Mouse (Mus musculus) lung, embryonic 15.5 days (tissue): ENCODE data around the gene Asrgl1. TPM values are rescaled to one million over a fixed set of nuclear protein-coding genes. Genes with fewer than 3 reads are reported as not detected.
A peak's percentile ranks its signal among the peaks of the same experiment; 100 is the strongest.
"Not testable (repeated sequence)": the region's sequence is repeated elsewhere in the genome, so short reads cannot be mapped to it uniquely, and the experiment has no call there.

Experiments
- ATAC-seq: fragments of 200-750 bp; cut with Nextera tagmentation; 2 replicates; pipeline ENCODE4 v1.8.0; 2017; ENCODE audit warnings: moderate number of reproducible peaks, borderline replicate concordance; ENCODE audit not compliant: low FRiP score, low TSS enrichment; ENCODE audit errors: extremely low read depth
- H3K27ac ChIP-seq: fragments of 300-500 bp; sonication (generic); 2 replicates; pipeline ENCODE4 v1.5.1; 2015; ENCODE audit warnings: moderate library complexity, mild to moderate bottlenecking, inconsistent platforms
- H3K27me3 ChIP-seq: fragments of 300-500 bp; sonication (generic); 2 replicates; pipeline ENCODE4 v1.6.1; 2015; ENCODE audit warnings: inconsistent platforms
- H3K36me3 ChIP-seq: fragments of 300-500 bp; sonication (generic); 2 replicates; pipeline ENCODE4 v1.6.1; 2015; ENCODE audit warnings: inconsistent platforms
- H3K4me1 ChIP-seq: fragments of 300-500 bp; sonication (generic); 2 replicates; pipeline ENCODE4 v1.6.1; 2015; ENCODE audit warnings: inconsistent platforms
- H3K4me2 ChIP-seq: fragments of 300-500 bp; sonication (generic); 2 replicates; pipeline ENCODE4 v1.6.1; 2015; ENCODE audit warnings: inconsistent platforms, mild to moderate bottlenecking, moderate library complexity
- H3K4me3 ChIP-seq: fragments of 300-500 bp; sonication (generic); 2 replicates; pipeline ENCODE4 v1.5.1; 2015; ENCODE audit warnings: mild to moderate bottlenecking, inconsistent platforms
- H3K9ac ChIP-seq: fragments of 300-500 bp; sonication (generic); 2 replicates; pipeline ENCODE4 v1.6.1; 2015; ENCODE audit warnings: inconsistent platforms
- H3K9me3 ChIP-seq: fragments of 300-500 bp; sonication (generic); 2 replicates; pipeline ENCODE4 v1.6.1; 2016; ENCODE audit warnings: inconsistent platforms
- WGBS: fragments of 180-500 bp; shearing (Covaris S2); methylation state at CpG from one replicate; pipeline ENCODE4 v1.1.7; 2015; 5-methylcytosine and 5-hydroxymethylcytosine counted together
- polyA plus RNA-seq: library from polyadenylated mRNA; unstranded; fragments of >200 nt; fragmentation: Nextera tagmentation; extraction: Ambion mirVana; gene quantifications from 2 replicates; pipeline ENCODE4 v1.2.1, GENCODE M21; 2015

The Asrgl1 gene
- polyA plus RNA-seq, 1 experiment from 2014 or later = 14.1 TPM

DNA sequence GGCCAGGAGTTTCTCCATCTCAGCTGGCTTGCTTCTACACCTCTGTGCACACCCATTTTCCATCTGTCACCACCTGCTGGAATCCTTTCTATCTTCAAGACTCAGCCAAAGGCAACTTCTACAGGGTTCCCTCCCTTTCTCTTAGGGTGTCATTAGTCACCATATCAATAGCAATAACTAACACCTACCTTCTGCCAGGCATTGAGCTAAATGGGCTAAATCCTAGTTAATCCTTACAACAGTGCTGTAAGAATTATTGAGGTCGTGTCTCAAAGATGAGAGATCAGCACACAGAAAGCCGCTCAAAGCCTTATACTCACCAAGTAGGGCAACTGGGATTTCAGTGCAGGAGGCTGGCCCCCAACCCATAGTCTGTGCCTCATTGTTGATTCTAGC is 34.4 kb downstream of the Asrgl1 start:
- Histone ChIP-seq H3K4me3 (no peak overlapping the region), H3K4me1 (peaks cover 6% of the 10 kb centered on the region), H3K27me3 (no peaks in the 10 kb centered on the region), H3K9ac (no peak overlapping the region), H3K4me2 (no peak overlapping the region), H3K27ac (no peak overlapping the region), H3K9me3 (no peaks in the 10 kb centered on the region), H3K36me3 (no peaks in the 10 kb centered on the region)
- 69% methylated on average over 2 of the region's 2 CpGs for WGBS
- no peak for ATAC-seq

DNA sequence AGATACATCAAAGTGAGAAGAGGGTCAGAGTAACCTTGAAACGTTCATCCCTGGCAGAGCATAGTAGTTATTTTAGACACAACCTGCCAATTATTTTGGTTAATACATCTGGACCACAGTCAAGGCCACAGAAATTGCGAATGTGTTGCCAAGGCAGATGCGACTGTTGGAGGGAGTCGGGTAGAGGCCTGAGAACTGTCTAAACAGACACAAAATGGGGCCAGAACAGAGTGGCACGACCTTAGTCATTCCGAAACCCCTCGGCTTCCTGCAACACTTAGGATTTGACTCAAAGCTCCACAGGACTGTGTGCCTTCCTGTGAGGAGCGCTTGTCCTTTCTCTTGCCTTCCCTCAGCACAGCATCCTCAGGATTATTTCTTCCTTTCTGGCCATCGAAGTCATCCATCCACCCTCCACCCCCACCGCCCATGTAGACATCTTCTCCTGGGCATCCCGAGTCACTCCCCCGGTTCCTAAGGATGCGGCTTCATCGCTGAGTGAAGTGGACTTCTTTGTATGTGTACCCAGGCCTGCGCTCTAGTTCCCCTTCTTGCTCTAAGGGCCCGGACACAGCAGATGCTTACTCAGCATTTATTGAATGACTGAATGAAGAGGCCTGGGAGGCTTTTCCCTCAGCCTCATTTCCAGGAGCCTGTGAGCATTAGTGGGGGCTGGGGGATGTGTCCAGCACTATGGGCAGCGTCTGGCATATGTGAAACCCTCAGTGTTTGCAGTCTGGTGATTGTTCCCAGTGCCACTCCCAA is 35.0 kb downstream of the Asrgl1 start:
- 74% methylated on average over 17 of the region's 17 CpGs for WGBS
- H3K36me3 ChIP-seq = no peaks in the 10 kb centered on the region
- 0 out of 2 replicates have a peak, but pooled peaks cover 3% of the 10 kb centered on the region for H3K4me1 ChIP-seq
- H3K4me2 ChIP-seq = no peak overlapping the region
- ATAC-seq = no peak
- no peaks in the 10 kb centered on the region for H3K27me3 ChIP-seq
- no peak overlapping the region for H3K4me3 ChIP-seq
- no peak overlapping the region for H3K9ac ChIP-seq
- no peak overlapping the region for H3K27ac ChIP-seq
- no peaks in the 10 kb centered on the region for H3K9me3 ChIP-seq

DNA sequence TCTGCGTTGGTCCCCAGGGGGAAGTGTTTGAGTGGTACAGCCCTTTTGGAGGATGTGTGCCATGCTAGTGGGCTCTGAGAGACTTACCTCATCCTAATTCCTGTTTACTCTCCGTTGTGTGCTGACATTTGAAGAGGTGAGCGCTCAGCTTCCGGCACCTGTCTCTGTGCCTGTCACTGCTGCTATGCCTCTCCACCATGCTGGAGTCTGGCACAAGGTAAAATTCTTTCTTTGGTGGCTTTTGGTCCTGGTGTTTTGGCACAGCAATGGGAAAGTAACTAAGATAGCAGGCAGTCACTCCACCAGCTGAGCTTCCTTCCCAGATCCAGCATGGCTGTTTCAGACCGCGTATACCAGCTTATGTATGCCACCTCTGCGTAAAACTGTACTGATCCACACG is 35.7 kb downstream of the Asrgl1 start:
- 70% methylated on average over 8 of the region's 8 CpGs for WGBS
- no peaks in the 10 kb centered on the region for H3K9me3 ChIP-seq
- ATAC-seq = no peak

DNA sequence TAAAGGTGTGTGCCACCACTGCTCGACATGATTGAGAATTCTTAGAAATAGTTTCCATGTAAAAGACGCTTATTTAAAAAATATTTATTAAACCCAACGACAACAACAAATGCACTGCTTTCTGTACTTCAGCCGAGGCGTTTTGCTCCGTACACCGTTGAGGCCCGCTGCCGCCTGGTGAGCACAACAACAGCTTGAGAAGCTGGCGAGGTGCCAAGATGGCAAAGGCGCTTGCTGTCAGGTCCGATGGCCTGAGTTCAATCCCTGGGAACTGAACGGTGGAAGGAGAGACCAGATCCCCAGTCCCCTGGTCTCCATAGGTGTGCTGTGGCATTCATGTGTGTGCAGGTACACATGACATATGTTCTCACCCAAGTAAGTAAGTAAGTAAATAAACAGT is 38.0 kb downstream of the Asrgl1 start:
- 0 out of 2 replicates have a peak, but pooled peaks cover 3% of the 10 kb centered on the region for H3K4me1 ChIP-seq
- H3K9me3 ChIP-seq = no peaks in the 10 kb centered on the region
- H3K4me3 ChIP-seq = no peak overlapping the region
- WGBS = 67% methylated on average over 13 of the region's 13 CpGs
- H3K27me3 ChIP-seq = no peaks in the 10 kb centered on the region
- H3K9ac ChIP-seq = no peak overlapping the region
- no peak overlapping the region for H3K27ac ChIP-seq
- H3K36me3 ChIP-seq = no peaks in the 10 kb centered on the region
- ATAC-seq = no peak
- H3K4me2 ChIP-seq = no peak overlapping the region

More for the DNA sequence above, 35.7 kb downstream of the Asrgl1 start:
- Histone ChIP-seq H3K36me3 (no peaks in the 10 kb centered on the region), H3K9ac (no peak overlapping the region), H3K4me1 (0 out of 2 replicates have a peak, but pooled peaks cover 3% of the 10 kb centered on the region), H3K4me3 (no peak overlapping the region), H3K27me3 (no peaks in the 10 kb centered on the region), H3K27ac (no peak overlapping the region), H3K4me2 (no peak overlapping the region)

DNA sequence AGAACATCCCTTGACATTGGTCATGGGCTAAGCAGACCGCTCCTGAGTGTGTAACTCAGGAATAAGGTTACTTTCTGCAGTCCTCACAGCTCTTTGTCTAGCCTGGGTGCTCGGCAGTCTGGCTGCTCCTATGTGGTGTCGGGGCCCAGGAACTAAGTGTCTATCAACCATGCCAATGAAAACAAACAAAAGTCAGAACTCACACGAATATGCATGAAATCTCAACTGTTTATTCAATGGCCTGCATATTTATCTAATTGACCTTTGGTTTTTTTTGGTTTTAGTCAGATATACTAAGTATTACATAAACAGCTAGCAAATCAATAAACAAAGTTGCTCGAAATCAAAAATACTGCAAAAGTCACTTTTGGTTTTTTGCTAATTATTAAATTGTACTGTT is 40.3 kb downstream of the Asrgl1 start:
- no peak overlapping the region for H3K27ac ChIP-seq
- WGBS = 37% methylated on average over 5 of the region's 5 CpGs
- H3K9me3 ChIP-seq = no peaks in the 10 kb centered on the region
- 0 out of 2 replicates have a peak, but pooled peaks cover 3% of the 10 kb centered on the region for H3K4me1 ChIP-seq
- no peak overlapping the region for H3K4me3 ChIP-seq
- H3K36me3 ChIP-seq = no peaks in the 10 kb centered on the region
- no peak for ATAC-seq
- H3K9ac ChIP-seq = no peak overlapping the region
- no peak overlapping the region for H3K4me2 ChIP-seq
- no peaks in the 10 kb centered on the region for H3K27me3 ChIP-seq

GRCm38 (mm10) chr19:9090709-9091108 is 44.7 kb downstream of the Asrgl1 start:
- no peak overlapping the region for H3K9ac ChIP-seq
- H3K4me2 ChIP-seq = no peak overlapping the region
- no peak overlapping the region for H3K27ac ChIP-seq
- no peaks in the 10 kb centered on the region for H3K4me1 ChIP-seq
- 45% methylated on average over 2 of the region's 2 CpGs for WGBS
- no peaks in the 10 kb centered on the region for H3K9me3 ChIP-seq
- no peak for ATAC-seq
- no peak overlapping the region for H3K4me3 ChIP-seq
- H3K27me3 ChIP-seq = no peaks in the 10 kb centered on the region
- no peaks in the 10 kb centered on the region for H3K36me3 ChIP-seq

DNA sequence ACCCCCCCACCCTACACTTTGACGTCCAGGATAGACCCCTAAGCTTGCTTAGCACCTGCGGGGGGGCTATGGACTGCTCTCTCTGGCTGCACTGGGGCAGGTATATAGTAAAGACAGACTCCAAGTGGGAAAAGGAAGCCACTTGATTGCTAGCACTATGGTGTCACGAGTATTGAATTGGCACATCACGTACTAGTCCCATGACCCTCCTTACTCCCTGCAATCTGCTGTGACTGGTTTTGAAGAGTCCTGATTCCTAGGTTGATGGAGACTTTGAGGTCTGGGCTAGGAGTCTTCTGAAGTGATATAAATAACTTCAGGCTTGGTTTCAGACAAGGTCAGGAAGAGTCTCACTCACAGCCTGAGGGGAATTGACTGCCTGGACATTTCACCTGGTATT is 45.2 kb downstream of the Asrgl1 start:
- 63% methylated on average over 4 of the region's 4 CpGs for WGBS
- no peak for ATAC-seq
- no peak overlapping the region for H3K4me3 ChIP-seq

DNA sequence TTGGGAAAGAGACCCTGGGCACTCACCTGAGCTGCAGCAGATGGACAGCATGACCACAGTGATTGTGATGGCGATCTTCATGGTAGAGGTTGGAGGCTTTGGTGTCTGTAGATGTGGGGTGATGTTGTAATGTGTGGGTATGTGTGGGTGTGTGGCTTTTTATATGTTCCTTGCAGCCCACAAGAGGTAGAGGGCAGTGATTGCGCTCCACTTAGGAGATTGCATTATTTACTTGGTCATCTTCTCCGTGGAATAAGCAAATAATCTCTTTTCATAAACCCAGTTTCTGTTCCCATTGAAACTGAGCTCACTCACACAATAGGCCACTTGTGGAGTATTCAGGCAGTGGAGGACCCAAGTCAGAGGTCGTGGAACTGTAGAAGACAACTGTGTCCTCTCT is 47.6 kb downstream of the Asrgl1 start, which contains the start of gene Scgb1a1:
TSS of gene Scgb1a1 (minus strand) at position 138 of the 400 bp plus-strand sequence.
- Histone ChIP-seq H3K4me3 (no peak within 1 kb of the TSS), H3K27ac (no peak within 1 kb of the TSS), H3K4me2 (no peak within 1 kb of the TSS), H3K9ac (no peak within 1 kb of the TSS), H3K27me3 (no peaks in the 10 kb centered on the region), H3K36me3 (no peaks in the 10 kb centered on the region), H3K9me3 (no peaks in the 10 kb centered on the region), H3K4me1 (no peaks in the 10 kb centered on the region)
- WGBS = 69% methylated on average over 4 of the region's 4 CpGs
- no peak for ATAC-seq

More for the DNA sequence above, 45.2 kb downstream of the Asrgl1 start:
- Histone ChIP-seq H3K27me3 (no peaks in the 10 kb centered on the region), H3K9me3 (no peaks in the 10 kb centered on the region), H3K9ac (no peak overlapping the region), H3K4me1 (no peaks in the 10 kb centered on the region), H3K27ac (no peak overlapping the region), H3K36me3 (no peaks in the 10 kb centered on the region), H3K4me2 (no peak overlapping the region)

- peaks cover 16% of the 10 kb centered on the region for H3K4me1 ChIP-seq
- not testable (repeated sequence) for H3K4me2 ChIP-seq, H3K27ac ChIP-seq, H3K9ac ChIP-seq, H3K9me3 ChIP-seq, H3K4me3 ChIP-seq, ATAC-seq, H3K27me3 ChIP-seq, H3K36me3 ChIP-seq
- WGBS = 51% methylated on average over 2 of the region's 2 CpGs
These were observed 51.5 kb downstream of the Asrgl1 start for GRCm38 (mm10) chr19:9083892-9084291.

DNA sequence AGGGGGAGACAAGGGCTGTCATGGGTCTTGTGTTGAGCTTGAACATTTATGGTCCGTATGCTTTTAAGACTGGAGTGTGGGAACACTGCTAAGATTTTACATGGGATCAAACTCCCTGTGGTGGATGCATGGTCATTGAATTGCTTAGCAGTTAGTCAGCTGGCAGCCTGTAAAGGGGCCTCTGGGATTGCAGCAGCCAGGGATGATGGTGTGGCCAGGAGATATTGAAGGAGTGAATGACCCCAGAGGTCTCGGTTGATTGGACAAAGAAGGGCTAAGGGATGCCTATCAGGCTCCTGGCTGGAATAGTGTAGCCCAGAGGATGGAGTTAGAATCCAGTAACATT is 52.5 kb downstream of the Asrgl1 start:
- H3K36me3 ChIP-seq = no peaks in the 10 kb centered on the region
- H3K27ac ChIP-seq = no peak overlapping the region
- H3K9ac ChIP-seq = no peak overlapping the region
- H3K9me3 ChIP-seq = no peaks in the 10 kb centered on the region
- H3K4me1 ChIP-seq = peaks cover 16% of the 10 kb centered on the region
- 94% methylated on average over 2 of the region's 2 CpGs for WGBS
- no peak overlapping the region for H3K4me3 ChIP-seq
- no peak overlapping the region for H3K4me2 ChIP-seq
- no peaks in the 10 kb centered on the region for H3K27me3 ChIP-seq
- no peak for ATAC-seq

DNA sequence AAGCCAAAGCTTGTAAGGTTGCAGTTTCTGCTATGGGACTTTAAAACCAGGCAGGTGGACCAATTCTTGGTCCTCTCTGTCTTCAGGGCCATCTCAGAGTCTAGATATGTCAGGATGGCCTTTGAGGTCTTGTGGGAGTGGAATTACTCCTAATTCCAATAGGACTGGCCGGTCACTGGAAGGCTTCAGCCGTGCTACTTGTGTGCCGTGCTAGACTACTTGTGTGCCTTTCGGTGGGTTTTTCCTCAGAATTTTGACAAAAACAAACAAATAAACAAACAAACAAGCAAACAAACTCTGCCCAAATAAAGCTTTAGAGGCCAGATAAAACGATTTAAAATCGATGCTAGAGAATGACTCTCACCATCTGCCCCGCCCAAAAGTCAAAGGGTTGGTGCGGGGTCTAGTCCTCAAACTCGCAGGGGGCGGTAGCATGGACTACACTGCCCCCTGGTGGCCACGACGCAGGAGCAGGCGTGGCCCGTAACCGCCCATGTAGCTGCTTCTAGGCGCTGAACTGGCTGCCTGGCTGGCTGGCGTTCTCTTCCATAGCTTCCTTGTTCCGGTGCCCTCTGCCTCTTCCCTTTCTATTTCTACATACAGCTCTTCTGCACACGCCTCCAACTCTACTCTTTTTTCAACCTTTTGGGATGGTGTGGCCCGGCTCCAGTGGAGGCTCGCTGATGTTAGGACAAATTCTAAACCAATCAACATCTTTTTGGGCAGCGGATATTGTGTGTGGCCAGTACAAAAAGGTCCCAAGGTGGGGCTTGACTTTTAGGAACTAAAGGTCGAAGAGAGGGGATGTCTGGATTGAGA is 53.0 kb downstream of the Asrgl1 start:
- ATAC-seq = peak; percentile 94
- H3K4me1 ChIP-seq = peaks cover 16% of the 10 kb centered on the region
- WGBS = 14% methylated on average over 23 of the region's 23 CpGs
- no peaks in the 10 kb centered on the region for H3K9me3 ChIP-seq
- no peak overlapping the region for H3K4me3 ChIP-seq
- no peaks in the 10 kb centered on the region for H3K36me3 ChIP-seq
- peak overlapping the region; percentile 76 for H3K27ac ChIP-seq
- H3K27me3 ChIP-seq = no peaks in the 10 kb centered on the region
- 0 out of 2 replicates have a peak overlapping the region, but pooled peaks have one; percentile 10 for H3K9ac ChIP-seq
- peak overlapping the region; percentile 43 for H3K4me2 ChIP-seq
